Mouse (Mus musculus) splenic B cell, adult 2 months (primary cell): Measurements from ENCODE around the gene Atp7a.
"Not testable (repeated sequence)": the region's sequence is repeated elsewhere in the genome, so short reads cannot be mapped to it uniquely, and the experiment has no call there.

Source experiments
- DNase-seq: peaks from one replicate; pipeline ENCODE4 v3.0.0-alpha.2; 2011; ENCODE audit warnings: low read depth, low spot score
- H3K27me3 ChIP-seq: 2 replicates; pipeline ENCODE4 v1.6.1; 2012; ENCODE audit warnings: mild to moderate bottlenecking, low read length, moderate library complexity, mixed read lengths; ENCODE audit not compliant: control insufficient read depth, poor library complexity, insufficient read depth, severe bottlenecking
- H3K36me3 ChIP-seq: 2 replicates; pipeline ENCODE4 v1.6.1; 2012; ENCODE audit warnings: mild to moderate bottlenecking, low read length, moderate library complexity, mixed read lengths; ENCODE audit not compliant: control insufficient read depth, poor library complexity, insufficient read depth, severe bottlenecking

The Atp7a gene

DNA sequence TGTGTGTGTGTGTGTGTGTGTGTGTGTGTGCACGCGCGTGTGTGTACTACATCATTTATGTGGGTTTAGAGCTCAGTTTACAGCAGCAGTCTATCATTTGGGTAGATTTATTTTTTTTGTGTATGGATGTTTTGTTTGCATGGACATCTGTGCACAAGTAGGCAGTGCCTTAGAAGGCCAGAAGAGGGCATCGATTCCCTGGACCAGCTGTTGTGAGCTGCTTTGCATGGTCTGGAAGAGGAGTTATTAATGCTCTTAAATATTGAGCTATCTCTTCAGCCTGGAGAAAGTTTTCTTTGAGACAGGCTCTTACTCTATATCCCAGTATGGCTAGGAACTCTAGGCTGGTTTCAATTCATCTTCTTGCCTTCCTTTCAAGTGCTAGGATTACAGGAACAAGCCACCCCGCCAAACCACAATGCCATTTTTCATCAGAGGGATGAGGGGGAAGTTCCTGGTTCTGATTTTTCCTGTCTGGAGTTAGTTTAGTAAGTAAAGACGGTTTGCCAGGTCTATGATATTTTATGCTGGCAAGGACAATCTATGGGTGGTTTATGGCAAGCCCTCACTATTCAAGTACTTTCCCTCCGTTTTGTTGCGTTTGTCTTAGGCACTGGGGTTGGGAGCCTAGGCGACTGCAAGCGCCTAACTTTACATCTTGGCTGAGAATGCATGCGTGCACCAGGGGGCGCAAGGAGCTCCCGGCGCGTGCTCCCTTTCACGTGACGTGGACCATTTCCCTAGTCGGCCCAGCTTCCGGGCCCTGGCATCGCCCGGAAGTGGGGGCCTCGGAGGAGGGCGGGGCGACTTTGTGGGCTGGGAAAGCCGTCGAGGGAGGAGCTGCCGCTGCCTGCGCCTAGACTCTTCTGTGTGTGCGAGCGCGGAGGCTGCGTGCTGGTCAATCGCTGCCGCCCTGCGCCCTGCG is at the start of gene Atp7a:
TSS of gene Atp7a (plus strand) at position 859 of the 925 bp plus-strand sequence.
- H3K27me3 ChIP-seq = no peaks in the 10 kb centered on the region
- no peaks in the 10 kb centered on the region for H3K36me3 ChIP-seq
- peak; percentile 95 for DNase-seq

DNA sequence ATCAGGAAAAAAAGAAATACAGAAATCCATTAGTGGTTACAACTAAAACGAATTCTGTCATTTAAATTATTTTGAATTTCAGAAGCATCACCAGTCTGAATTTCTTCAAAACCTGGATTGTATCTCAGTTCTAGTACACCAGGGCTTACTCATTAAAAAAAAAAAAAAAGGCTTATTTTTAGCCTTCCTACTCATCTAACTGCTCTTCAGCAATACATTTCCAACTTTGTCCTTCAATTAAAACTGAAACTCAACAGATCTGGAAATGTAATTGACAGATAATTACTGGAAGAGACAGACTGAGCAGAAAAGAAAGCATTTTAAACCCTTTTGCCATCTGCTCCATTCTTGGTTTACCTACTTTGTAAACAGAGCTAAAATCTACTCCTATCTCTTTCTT is 25.5 kb upstream of the Atp7a start:
- no peaks in the 10 kb centered on the region for H3K36me3 ChIP-seq
- DNase-seq = no peak
- no peaks in the 10 kb centered on the region for H3K27me3 ChIP-seq

DNA sequence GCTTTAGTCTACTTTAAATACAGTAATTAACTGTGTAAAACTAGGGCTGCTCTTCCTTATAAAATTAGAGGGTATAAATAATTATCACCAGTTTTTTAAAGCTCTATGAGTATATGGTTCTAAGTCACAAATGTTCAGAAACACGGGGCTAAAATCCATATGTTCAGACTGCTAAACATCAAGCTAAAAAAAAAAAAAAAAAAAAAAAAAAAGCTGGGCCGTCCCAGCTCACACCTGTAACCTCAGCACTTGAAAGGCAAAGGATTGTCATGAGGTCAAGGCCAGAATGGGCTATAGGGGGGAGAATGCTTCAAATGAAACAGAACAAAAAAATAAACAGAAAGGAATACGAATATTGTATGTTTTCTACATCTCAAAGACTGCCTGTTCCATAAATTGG is 16.3 kb upstream of the Atp7a start:
- H3K36me3 ChIP-seq = no peaks in the 10 kb centered on the region
- no peak for DNase-seq
- H3K27me3 ChIP-seq = no peaks in the 10 kb centered on the region

DNA sequence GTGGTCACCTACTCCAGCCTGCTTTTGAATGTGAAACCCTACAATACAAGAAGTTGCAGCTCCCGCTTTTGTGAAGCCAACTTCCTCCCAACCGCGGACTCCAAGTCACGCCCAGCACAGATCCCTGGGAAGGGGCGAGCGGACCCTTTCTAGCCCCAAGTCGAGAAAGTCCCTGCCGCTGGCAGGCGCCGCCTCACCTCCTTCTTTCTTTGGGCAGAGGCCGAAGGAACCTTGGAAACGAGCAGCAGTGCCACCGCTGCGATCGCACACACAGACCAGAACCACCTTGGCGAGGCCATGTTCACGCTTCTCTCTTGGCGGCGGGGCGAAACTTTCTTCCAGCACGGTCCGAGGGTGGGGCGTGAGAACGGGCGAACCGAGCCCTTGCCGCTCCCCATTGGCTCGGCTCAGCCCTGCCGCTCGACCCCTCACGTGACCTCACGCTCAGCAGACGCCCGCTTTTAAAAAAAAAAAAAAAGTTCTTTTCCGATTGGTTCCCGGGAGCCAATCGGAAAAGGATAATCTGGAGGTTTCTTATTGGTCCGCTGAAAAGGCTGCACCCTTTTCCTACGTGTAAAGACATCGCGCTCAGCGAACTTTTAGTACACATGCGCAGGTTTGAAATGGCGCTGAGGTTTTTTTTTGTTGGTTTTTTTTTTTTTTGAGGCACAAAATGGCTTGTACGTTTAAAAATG is 15.5 kb upstream of the Atp7a start, which contains the start of gene Magt1:
TSS of gene Magt1 (minus strand) at position 442 of the 695 bp plus-strand sequence.
- no peaks in the 10 kb centered on the region for H3K36me3 ChIP-seq
- no peaks in the 10 kb centered on the region for H3K27me3 ChIP-seq
- DNase-seq = peak; percentile 93

DNA sequence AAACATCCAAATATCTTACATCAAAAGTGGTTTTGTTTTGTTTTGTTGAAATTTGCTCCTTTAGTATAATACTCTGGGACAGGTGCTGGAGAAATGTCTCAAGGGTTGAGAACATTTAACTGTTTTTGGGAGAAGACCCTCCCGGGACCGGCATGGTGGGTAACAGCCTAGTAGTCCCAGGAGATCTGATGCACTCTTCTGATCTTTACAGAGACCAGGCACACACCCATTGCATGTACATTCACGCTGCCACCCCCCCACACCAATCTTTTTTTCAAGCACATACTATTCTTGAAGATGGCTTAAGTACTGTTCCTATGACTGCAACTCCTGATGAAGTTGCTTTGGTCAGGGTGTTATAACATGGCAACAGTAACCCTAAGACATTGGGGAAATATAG is 14.5 kb upstream of the Atp7a start:
- H3K36me3 ChIP-seq = no peaks in the 10 kb centered on the region
- DNase-seq = peak; percentile 4
- H3K27me3 ChIP-seq = no peaks in the 10 kb centered on the region

DNA sequence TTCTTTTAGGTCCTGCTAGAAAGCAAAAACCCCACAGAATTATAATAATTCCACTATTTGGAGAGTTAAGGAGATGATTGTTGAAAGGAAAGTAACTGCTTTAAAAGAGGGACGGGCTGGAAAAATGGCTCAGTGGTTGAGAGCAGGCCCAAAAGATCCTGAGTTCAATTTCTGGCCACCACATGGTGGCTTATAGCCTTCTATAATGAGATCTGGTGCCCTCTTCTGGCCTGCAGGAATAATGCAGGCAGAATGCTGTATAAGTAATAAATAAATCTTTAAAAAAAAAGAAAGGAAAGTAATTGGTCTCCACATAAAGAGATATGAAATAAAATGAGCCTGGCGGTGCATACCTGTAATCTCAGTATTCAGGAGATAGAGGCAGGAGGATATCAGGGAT is 13.9 kb upstream of the Atp7a start:
- peak; percentile 71 for DNase-seq
- Histone ChIP-seq H3K36me3 (no peaks in the 10 kb centered on the region), H3K27me3 (no peaks in the 10 kb centered on the region)

DNA sequence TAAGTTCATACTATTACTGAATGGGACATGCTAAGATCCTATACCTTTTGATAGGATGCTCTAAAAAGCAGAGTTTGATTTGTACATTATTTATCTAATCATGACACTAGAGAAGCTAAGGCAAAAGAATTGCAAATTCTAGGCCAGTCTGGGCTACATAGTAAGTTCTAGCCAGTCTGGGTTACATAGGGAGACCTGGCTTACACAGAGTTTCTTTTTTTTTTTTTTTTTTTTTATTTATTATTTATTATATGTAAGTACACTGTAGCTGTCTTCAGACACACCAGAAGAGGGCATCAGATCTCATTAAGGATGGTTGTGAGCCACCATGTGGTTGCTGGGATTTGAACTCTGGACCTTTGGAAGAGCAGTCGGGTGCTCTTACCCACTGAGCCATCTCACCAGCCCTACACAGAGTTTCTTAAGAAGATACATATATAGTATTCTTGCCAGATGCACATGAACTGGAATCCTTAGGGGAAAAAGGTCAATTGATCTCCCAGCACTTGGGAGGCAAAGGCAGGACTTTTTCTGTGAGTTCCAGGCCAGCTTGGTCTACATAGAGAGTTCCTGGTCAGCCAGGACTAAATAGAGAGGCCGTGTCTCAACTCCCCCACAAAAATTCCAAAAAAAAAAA is 12.2 kb upstream of the Atp7a start:
- DNase-seq, H3K27me3 ChIP-seq, H3K36me3 ChIP-seq: not testable (repeated sequence)

DNA sequence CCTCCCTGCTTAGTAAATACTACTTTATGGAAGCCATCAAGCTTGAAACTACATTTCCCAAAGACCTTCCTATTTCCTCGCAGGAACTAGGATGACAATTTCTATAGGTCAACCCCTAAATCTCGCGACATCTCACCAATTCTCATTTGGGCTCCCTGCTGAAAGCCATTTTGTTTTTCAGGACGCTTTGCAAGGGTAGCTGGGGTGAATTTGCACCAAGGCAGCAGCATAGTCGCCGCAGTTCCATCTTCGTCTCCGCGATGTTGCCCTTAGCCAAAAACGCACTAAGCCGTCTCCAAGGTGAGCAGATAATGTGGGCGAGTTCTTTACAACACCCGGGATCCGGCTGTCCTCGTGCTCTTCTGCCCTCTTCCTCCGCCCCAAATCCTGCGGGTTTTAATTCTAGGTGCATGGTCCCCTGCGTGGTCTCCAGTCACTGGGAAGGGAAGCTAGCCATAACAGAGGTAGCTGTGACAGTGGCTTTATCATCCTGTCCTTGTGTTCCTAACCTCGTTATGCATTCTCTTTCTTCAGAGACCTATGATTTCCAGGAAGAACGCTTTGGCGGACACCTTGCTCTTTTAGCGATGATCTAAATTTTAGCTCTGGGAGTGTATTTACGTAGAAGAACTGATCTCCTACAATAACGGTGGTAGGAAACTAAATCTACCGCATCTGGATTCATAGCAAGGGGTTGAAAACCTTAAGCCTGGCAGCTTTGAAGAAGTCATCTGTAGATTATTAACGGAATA is 11.3 kb upstream of the Atp7a start, which contains the start of gene Cox7b:
TSS of gene Cox7b (plus strand) at position 130 of the 752 bp plus-strand sequence.
- no peaks in the 10 kb centered on the region for H3K27me3 ChIP-seq
- DNase-seq = peak; percentile 89
- no peaks in the 10 kb centered on the region for H3K36me3 ChIP-seq

DNA sequence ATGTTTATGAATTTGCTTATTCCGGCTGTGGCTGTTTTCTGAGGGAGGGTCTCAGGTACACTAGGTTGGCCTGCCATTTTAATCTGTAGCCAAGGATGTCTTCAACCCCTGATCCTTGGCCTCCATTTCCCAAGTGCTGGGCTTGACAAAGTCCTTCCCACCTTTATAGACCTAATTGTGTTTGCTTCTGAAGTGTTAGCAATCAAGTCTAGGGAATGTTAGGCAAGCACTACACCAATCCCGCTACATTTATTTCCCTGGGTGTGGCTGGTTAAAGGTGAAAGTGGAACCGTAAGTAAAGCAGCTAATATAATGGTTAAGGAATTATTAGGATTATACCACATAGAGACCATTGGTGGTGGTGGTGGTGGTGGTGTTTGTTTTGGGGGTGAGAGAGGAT is 10.0 kb upstream of the Atp7a start:
- DNase-seq = no peak
- Histone ChIP-seq H3K27me3 (no peaks in the 10 kb centered on the region), H3K36me3 (no peaks in the 10 kb centered on the region)

DNA sequence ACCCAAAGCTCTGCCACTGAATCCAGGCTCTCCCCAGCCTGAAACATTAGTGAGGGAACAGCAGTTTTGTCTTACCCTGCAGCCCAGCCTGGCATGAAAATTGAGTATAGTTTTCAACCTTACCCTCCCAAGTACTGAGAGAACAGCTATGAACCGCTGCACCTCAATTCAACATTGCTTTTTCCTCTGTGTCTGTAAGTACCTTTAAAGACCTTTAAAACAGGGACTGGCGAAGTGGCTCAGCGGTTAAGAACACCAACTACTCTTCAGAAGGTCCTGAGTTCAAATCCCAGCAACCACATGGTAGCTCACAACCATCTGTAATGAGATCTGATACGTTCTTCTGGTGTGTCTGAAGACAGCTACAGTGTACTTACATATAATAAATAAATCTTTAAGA is 9.6 kb upstream of the Atp7a start:
- DNase-seq = no peak
- no peaks in the 10 kb centered on the region for H3K27me3 ChIP-seq
- H3K36me3 ChIP-seq = no peaks in the 10 kb centered on the region

DNA sequence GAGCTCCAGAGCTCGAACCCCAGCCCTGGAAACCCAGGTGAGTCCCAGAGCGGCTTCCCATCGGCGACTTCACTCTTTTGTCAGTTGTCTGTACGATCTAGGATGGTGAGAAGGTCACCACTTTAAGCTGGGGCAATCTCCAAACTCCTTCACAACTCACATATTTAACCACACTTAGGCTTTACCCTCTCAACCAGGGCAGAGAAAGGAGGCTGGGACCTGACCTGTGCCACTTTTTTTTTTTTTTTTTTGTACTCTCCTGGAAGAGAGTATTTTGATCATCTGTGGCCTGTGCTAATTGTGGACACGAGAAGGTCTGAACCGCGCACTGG is 233 bp downstream of the Atp7a start:
- Histone ChIP-seq H3K36me3 (no peaks in the 10 kb centered on the region), H3K27me3 (no peaks in the 10 kb centered on the region)
- no peak for DNase-seq

DNA sequence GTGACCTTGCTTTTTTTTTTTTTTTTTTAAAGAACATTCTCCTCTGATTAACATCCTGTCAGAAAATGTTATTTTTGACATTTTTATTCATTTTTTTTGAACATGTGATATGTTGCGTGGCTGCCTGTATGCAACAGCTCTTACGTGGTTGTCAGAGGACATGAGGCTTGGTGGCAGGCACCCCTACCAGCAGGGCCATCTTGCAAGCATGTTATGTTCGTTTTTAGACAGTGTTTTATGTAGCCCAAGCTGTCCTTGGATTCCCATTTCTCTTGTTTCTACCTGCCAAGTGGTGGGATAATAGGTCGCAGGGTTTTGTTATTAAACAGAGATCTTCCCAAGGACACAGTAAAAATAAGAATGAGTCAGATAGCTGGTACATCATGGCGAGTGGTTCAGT is 3.1 kb downstream of the Atp7a start:
- Histone ChIP-seq H3K36me3 (no peaks in the 10 kb centered on the region), H3K27me3 (no peaks in the 10 kb centered on the region)
- DNase-seq = no peak

DNA sequence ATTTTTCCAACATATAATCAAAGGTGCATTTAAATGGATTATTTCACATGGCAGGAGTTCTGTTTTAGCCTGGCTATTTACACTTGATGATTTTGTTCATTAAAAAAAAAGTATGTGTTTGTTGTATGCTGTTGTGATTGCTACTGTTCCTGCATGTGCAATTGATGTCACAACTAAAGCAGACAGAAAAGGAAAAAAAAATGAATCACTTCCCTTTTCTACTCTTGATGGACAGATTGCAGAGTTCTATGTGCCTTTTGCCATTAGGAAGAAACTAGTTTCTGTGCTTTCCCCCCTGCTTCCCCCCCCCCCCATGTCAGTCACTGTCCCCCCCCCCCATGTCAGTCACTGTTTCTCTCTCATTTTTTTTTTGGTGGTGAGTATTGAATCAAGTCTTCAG is 4.0 kb downstream of the Atp7a start:
- no peaks in the 10 kb centered on the region for H3K36me3 ChIP-seq
- peak; percentile 66 for DNase-seq
- no peaks in the 10 kb centered on the region for H3K27me3 ChIP-seq

DNA sequence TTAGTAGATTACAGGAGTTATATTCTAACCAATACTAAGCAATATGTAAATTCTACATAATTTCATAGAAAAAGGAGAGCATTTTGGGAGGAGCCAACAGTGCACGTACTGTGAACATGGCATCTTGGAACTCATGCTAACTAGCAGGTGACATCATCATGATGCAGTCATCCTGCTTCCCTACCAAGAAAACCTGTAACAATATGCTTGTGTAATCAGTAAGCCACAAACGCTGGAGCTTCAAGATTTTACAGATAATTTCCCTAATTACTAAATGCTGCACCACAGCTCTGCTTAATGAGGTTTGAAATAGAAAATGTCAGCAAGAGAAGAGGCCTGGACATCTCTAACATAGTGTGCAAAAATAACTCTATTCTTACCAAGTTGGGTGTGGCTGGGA is 8.7 kb downstream of the Atp7a start:
- no peaks in the 10 kb centered on the region for H3K27me3 ChIP-seq
- no peaks in the 10 kb centered on the region for H3K36me3 ChIP-seq
- no peak for DNase-seq
